Mouse (Mus musculus): ENCODE measurements around the gene Gna14. TPM values are rescaled to one million over a fixed set of nuclear protein-coding genes. Genes with fewer than 3 reads are reported as not detected.

Gna14 gene
- polyA plus RNA-seq, 1 experiment, result 0.64 TPM

DNA sequence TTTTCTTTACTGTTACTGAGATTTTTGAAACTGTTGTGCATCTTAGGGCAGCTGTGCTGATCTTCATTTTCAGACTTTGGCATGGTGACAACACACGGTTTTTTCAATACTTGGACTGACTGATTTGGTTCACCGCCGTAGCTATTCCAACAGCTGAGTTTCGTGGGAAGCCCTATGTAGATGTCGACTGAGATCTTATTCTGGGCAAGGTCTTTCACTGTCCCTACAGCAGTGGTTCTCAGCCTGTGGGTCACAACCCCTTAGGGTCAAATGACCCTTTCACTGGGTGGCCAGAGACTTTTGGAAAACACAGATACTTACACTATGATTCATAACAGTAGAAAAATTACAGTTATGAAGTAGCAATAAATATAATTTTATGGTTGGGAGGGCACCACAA is 60.5 kb downstream of the Gna14 start:
- Histone ChIP-seq H3K27ac (ENCODE audit: insufficient read depth, low read length) (no peak overlapping the region), H3K4me1 (ENCODE audit: control insufficient read depth, insufficient read depth, low read length) (no peaks in the 10 kb centered on the region), H3K27me3 (ENCODE audit: control insufficient read depth, insufficient read depth, low read length) (no peaks in the 10 kb centered on the region; the same call in 1 of the 2 replicates), H3K4me3 (replicated peaks; ENCODE audit: insufficient read depth, low read depth, low read length) (no peak overlapping the region)
- no peak for DNase-seq
- no peak for TF ChIP-seq CTCF (IDR thresholded peaks at IDR 0.05; ENCODE audit: borderline replicate concordance, insufficient read depth, low read depth, low read length)
- TF ChIP-seq POLR2A (IDR thresholded peaks at IDR 0.05; ENCODE audit: borderline replicate concordance, insufficient read depth, low read length), result no peak
- WGBS, result 42% methylated on average over 5 of the region's 5 CpGs

GRCm38 (mm10) chr19:16502054-16502453 is 66.5 kb downstream of the Gna14 start:
- no peak for TF ChIP-seq POLR2A (IDR thresholded peaks at IDR 0.05; ENCODE audit: borderline replicate concordance, insufficient read depth, low read length)
- no peak for TF ChIP-seq CTCF (IDR thresholded peaks at IDR 0.05; ENCODE audit: borderline replicate concordance, insufficient read depth, low read depth, low read length)
- 72% methylated on average over 5 of the region's 5 CpGs for WGBS

DNA sequence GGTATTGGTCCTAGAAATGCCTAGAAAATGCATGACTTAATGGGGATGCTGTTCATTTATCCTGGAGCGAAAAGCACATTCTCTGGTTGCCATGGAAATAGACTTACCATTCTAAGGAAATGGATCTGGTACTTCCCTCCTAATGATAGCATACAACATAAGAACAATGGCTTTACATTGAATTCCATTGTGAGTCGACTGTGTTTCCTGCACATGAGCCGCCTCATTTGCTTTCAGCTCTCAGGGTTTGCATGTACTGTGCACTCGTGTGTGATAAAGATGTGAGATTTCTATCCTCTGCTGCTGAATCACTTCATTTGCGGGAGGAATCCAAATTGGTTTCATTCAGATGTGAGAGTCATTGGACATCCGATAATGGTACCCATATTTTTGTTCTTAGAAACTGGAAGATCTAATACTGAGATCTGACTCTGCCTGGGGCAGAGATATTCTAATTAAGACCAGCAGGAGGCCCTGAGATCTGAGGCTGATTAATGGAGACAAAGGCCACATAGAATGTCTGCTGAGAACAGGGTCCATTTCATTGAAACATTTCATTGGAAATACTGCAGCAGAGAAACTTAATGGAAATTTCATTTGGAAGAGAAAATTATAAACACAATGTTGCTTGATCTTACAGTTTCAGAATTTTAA is 71.3 kb downstream of the Gna14 start:
- H3K27ac ChIP-seq (ENCODE audit: insufficient read depth, low read length), result no peak overlapping the region

More at GRCm38 (mm10) chr19:16502054-16502453, 66.5 kb downstream of the Gna14 start:
- Histone ChIP-seq H3K4me1 (ENCODE audit: control insufficient read depth, insufficient read depth, low read length) (no peaks in the 10 kb centered on the region), H3K27me3 (ENCODE audit: control insufficient read depth, insufficient read depth, low read length) (no peaks in the 10 kb centered on the region), H3K4me3 (replicated peaks; ENCODE audit: insufficient read depth, low read depth, low read length) (no peak overlapping the region), H3K27ac (ENCODE audit: insufficient read depth, low read length) (no peak overlapping the region)
- no peak for DNase-seq

GRCm38 (mm10) chr19:16510343-16511080 is 75.0 kb downstream of the Gna14 start:
- H3K4me3 ChIP-seq (replicated peaks; ENCODE audit: insufficient read depth, low read depth, low read length), result no peak overlapping the region
- no peaks in the 10 kb centered on the region for H3K27me3 ChIP-seq (ENCODE audit: control insufficient read depth, insufficient read depth, low read length)
- DNase-seq, result no peak
- WGBS, result 86% methylated on average over 10 of the region's 10 CpGs
- TF ChIP-seq CTCF (IDR thresholded peaks at IDR 0.05; ENCODE audit: borderline replicate concordance, insufficient read depth, low read depth, low read length) (no peak), POLR2A (IDR thresholded peaks at IDR 0.05; ENCODE audit: borderline replicate concordance, insufficient read depth, low read length) (no peak)
- no peak overlapping the region for H3K27ac ChIP-seq (ENCODE audit: insufficient read depth, low read length)
- no peaks in the 10 kb centered on the region for H3K4me1 ChIP-seq (ENCODE audit: control insufficient read depth, insufficient read depth, low read length)

More for the DNA sequence above, 71.3 kb downstream of the Gna14 start:
- no peak overlapping the region for H3K4me3 ChIP-seq (replicated peaks; ENCODE audit: insufficient read depth, low read depth, low read length)
- no peak for TF ChIP-seq CTCF (IDR thresholded peaks at IDR 0.05; ENCODE audit: borderline replicate concordance, insufficient read depth, low read depth, low read length)
- no peak for TF ChIP-seq POLR2A (IDR thresholded peaks at IDR 0.05; ENCODE audit: borderline replicate concordance, insufficient read depth, low read length)
- no peaks in the 10 kb centered on the region for H3K27me3 ChIP-seq (ENCODE audit: control insufficient read depth, insufficient read depth, low read length)
- no peaks in the 10 kb centered on the region for H3K4me1 ChIP-seq (ENCODE audit: control insufficient read depth, insufficient read depth, low read length)
- 37% methylated on average over 6 of the region's 6 CpGs for WGBS
- no peak for DNase-seq

GRCm38 (mm10) chr19:16511081-16511420 is 75.5 kb downstream of the Gna14 start:
- no peak for DNase-seq
- no peak for TF ChIP-seq POLR2A (IDR thresholded peaks at IDR 0.05; ENCODE audit: borderline replicate concordance, insufficient read depth, low read length)
- TF ChIP-seq CTCF (IDR thresholded peaks at IDR 0.05; ENCODE audit: borderline replicate concordance, insufficient read depth, low read depth, low read length), result no peak
- Histone ChIP-seq H3K27me3 (ENCODE audit: control insufficient read depth, insufficient read depth, low read length) (no peaks in the 10 kb centered on the region), H3K27ac (ENCODE audit: insufficient read depth, low read length) (no peak overlapping the region), H3K4me3 (replicated peaks; ENCODE audit: insufficient read depth, low read depth, low read length) (no peak overlapping the region), H3K4me1 (ENCODE audit: control insufficient read depth, insufficient read depth, low read length) (no peaks in the 10 kb centered on the region)
- 75% methylated on average over 2 of the region's 2 CpGs for WGBS

DNA sequence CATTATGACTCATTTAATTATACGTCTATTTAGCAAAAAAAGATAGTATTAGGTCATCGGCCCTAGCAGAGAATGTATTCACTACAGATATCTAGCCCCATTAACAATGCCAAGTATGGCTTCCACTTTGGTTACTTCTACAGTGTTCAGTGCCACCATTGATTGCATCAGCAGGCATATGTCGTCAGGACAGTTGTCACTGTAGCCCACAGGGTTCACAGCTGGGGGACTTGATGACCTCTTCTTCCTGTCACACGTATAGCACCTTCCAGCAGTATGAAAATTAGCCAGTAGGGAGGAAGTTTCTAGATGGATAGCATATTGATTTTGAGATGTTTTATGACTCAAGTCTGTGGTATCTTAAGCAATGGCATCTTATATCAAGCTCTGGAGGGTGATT is 78.6 kb downstream of the Gna14 start:
- no peaks in the 10 kb centered on the region for H3K27me3 ChIP-seq (ENCODE audit: control insufficient read depth, insufficient read depth, low read length)
- 82% methylated on average over 4 of the region's 4 CpGs for WGBS
- no peaks in the 10 kb centered on the region for H3K4me1 ChIP-seq (ENCODE audit: control insufficient read depth, insufficient read depth, low read length)
- H3K4me3 ChIP-seq (replicated peaks; ENCODE audit: insufficient read depth, low read depth, low read length), result no peak overlapping the region
- DNase-seq, result no peak
- TF ChIP-seq CTCF (IDR thresholded peaks at IDR 0.05; ENCODE audit: borderline replicate concordance, insufficient read depth, low read depth, low read length) (no peak), POLR2A (IDR thresholded peaks at IDR 0.05; ENCODE audit: borderline replicate concordance, insufficient read depth, low read length) (no peak)
- H3K27ac ChIP-seq (ENCODE audit: insufficient read depth, low read length), result no peak overlapping the region

DNA sequence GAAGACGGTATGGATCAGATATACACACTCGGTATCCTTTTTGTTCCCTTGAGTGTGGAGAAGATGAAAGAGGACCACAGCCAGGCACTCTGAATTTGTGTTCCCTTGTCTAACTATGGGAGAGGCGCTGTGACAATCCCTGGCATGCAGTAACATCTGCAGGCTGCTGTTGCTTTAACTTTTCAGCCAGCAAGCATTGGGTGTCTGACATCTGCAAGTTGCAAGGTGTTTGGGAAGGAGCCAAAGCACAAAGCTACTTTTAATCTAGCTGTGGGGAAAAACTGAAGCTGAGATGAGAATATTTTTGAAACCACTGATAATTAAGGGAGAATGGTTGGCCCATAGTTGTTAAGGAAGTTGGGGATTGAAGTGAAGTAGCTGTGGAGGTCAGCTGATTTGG is 83.0 kb downstream of the Gna14 start:
- no peak overlapping the region for H3K4me3 ChIP-seq (replicated peaks; ENCODE audit: insufficient read depth, low read depth, low read length)
- no peaks in the 10 kb centered on the region for H3K4me1 ChIP-seq (ENCODE audit: control insufficient read depth, insufficient read depth, low read length)
- no peak for DNase-seq
- H3K27ac ChIP-seq (ENCODE audit: insufficient read depth, low read length), result no peak overlapping the region
- no peaks in the 10 kb centered on the region for H3K27me3 ChIP-seq (ENCODE audit: control insufficient read depth, insufficient read depth, low read length)
- WGBS, result 85% methylated on average over 3 of the region's 3 CpGs
- no peak for TF ChIP-seq POLR2A (IDR thresholded peaks at IDR 0.05; ENCODE audit: borderline replicate concordance, insufficient read depth, low read length)
- TF ChIP-seq CTCF (IDR thresholded peaks at IDR 0.05; ENCODE audit: borderline replicate concordance, insufficient read depth, low read depth, low read length), result no peak

GRCm38 (mm10) chr19:16520608-16521007 is 85.0 kb downstream of the Gna14 start:
- Histone ChIP-seq H3K4me3 (replicated peaks; ENCODE audit: insufficient read depth, low read depth, low read length) (no peak overlapping the region), H3K4me1 (ENCODE audit: control insufficient read depth, insufficient read depth, low read length) (no peaks in the 10 kb centered on the region), H3K27ac (ENCODE audit: insufficient read depth, low read length) (no peak overlapping the region), H3K27me3 (ENCODE audit: control insufficient read depth, insufficient read depth, low read length) (no peaks in the 10 kb centered on the region)
- TF ChIP-seq CTCF (IDR thresholded peaks at IDR 0.05; ENCODE audit: borderline replicate concordance, insufficient read depth, low read depth, low read length) (no peak), POLR2A (IDR thresholded peaks at IDR 0.05; ENCODE audit: borderline replicate concordance, insufficient read depth, low read length) (no peak)
- DNase-seq, result no peak
- WGBS, result 93% methylated on average over 3 of the region's 3 CpGs

Data from cerebellum, adult 2 months (tissue).